Mouse (Mus musculus): ENCODE data around the gene Tnfsf13. TPM values are rescaled to one million over a fixed set of nuclear protein-coding genes. Genes with fewer than 3 reads are reported as not detected.
A peak's percentile ranks its signal among the peaks of the same experiment; 100 is the strongest.

The Tnfsf13 gene
- polyA plus RNA-seq, 1 experiment from 2014 or later = 0.47 TPM

GRCm38 (mm10) chr11:69680136-69680855, 5.3 kb downstream of the Tnfsf13 start:
- Histone ChIP-seq H3K4me2 (peak overlapping the region; percentile 91), H3K27me3 (replicated peaks) (no peaks in the 10 kb centered on the region), H3K9me3 (replicated peaks) (no peaks in the 10 kb centered on the region), H3K36me3 (peaks cover 49% of the 10 kb centered on the region), H3K4me1 (replicated peaks) (peaks cover 32% of the 10 kb centered on the region), H3K4me3 (peak overlapping the region; percentile 67), H3K9ac (peak overlapping the region; percentile 88), H3K27ac (ENCODE audit: poor library complexity, severe bottlenecking) (no peak overlapping the region)
- WGBS = 87% methylated on average over 30 of the region's 30 CpGs
- ATAC-seq (ENCODE audit: insufficient number of reproducible peaks, low FRiP score) = no peak

GRCm38 (mm10) chr11:69679144-69679543, 6.4 kb downstream of the Tnfsf13 start:
- 100% methylated on average over 2 of the region's 2 CpGs for WGBS

GRCm38 (mm10) chr11:69672211-69672706, 13.3 kb downstream of the Tnfsf13 start, which contains the start of gene Eif4a1:
Eif4a1 (minus strand) TSS chr11:69672423.
- under 1% methylated on average over 36 of the region's 36 CpGs for WGBS
- H3K27me3 ChIP-seq (replicated peaks) = no peaks in the 10 kb centered on the region
- peaks cover 25% of the 10 kb centered on the region for H3K4me1 ChIP-seq (replicated peaks)
- peak within 1 kb of the TSS; percentile 98 for H3K27ac ChIP-seq (ENCODE audit: poor library complexity, severe bottlenecking)
- peak within 1 kb of the TSS; percentile 98 for H3K4me3 ChIP-seq
- peak within 1 kb of the TSS; percentile 100 for H3K9ac ChIP-seq
- H3K36me3 ChIP-seq = peaks cover 80% of the 10 kb centered on the region
- no peaks in the 10 kb centered on the region for H3K9me3 ChIP-seq (replicated peaks)
- peak within 1 kb of the TSS; percentile 100 for H3K4me2 ChIP-seq
- peak; percentile 97 for ATAC-seq (ENCODE audit: insufficient number of reproducible peaks, low FRiP score)

More at GRCm38 (mm10) chr11:69679144-69679543, 6.4 kb downstream of the Tnfsf13 start:
- Histone ChIP-seq H3K27ac (ENCODE audit: poor library complexity, severe bottlenecking) (no peak overlapping the region), H3K9ac (no peak overlapping the region; the same call in 1 of the 2 replicates), H3K27me3 (replicated peaks) (no peaks in the 10 kb centered on the region), H3K36me3 (peaks cover 61% of the 10 kb centered on the region), H3K4me1 (replicated peaks) (peaks cover 26% of the 10 kb centered on the region), H3K9me3 (replicated peaks) (no peaks in the 10 kb centered on the region), H3K4me3 (no peak overlapping the region), H3K4me2 (no peak overlapping the region)
- ATAC-seq (ENCODE audit: insufficient number of reproducible peaks, low FRiP score) = no peak

GRCm38 (mm10) chr11:69671726-69672124, 13.9 kb downstream of the Tnfsf13 start:
- H3K4me1 ChIP-seq (replicated peaks) = peaks cover 25% of the 10 kb centered on the region
- H3K27ac ChIP-seq (ENCODE audit: poor library complexity, severe bottlenecking) = peak overlapping the region; percentile 98
- no peak for ATAC-seq (ENCODE audit: insufficient number of reproducible peaks, low FRiP score)
- peaks cover 79% of the 10 kb centered on the region for H3K36me3 ChIP-seq
- H3K4me2 ChIP-seq = peak overlapping the region; percentile 100
- H3K9ac ChIP-seq = peak overlapping the region; percentile 100
- H3K4me3 ChIP-seq = peak overlapping the region; percentile 98
- no peaks in the 10 kb centered on the region for H3K9me3 ChIP-seq (replicated peaks)
- WGBS = 0% methylated on average over 42 of the region's 43 CpGs
- H3K27me3 ChIP-seq (replicated peaks) = no peaks in the 10 kb centered on the region

GRCm38 (mm10) chr11:69670786-69671725, 14.5 kb downstream of the Tnfsf13 start:
- H3K4me1 ChIP-seq (replicated peaks) = peaks cover 25% of the 10 kb centered on the region
- H3K36me3 ChIP-seq = peaks cover 79% of the 10 kb centered on the region
- H3K4me3 ChIP-seq = peak overlapping the region; percentile 98
- no peaks in the 10 kb centered on the region for H3K9me3 ChIP-seq (replicated peaks)
- H3K27ac ChIP-seq (ENCODE audit: poor library complexity, severe bottlenecking) = peak overlapping the region; percentile 98
- peak overlapping the region; percentile 100 for H3K9ac ChIP-seq
- no peaks in the 10 kb centered on the region for H3K27me3 ChIP-seq (replicated peaks)
- WGBS = 1% methylated on average over 61 of the region's 61 CpGs
- ATAC-seq (ENCODE audit: insufficient number of reproducible peaks, low FRiP score) = peak; percentile 85
- H3K4me2 ChIP-seq = peak overlapping the region; percentile 100

- H3K4me2 ChIP-seq = no peak overlapping the region
- no peaks in the 10 kb centered on the region for H3K27me3 ChIP-seq (replicated peaks)
- no peak for ATAC-seq (ENCODE audit: insufficient number of reproducible peaks, low FRiP score)
- peaks cover 70% of the 10 kb centered on the region for H3K36me3 ChIP-seq
- no peak overlapping the region for H3K4me3 ChIP-seq
- H3K27ac ChIP-seq (ENCODE audit: poor library complexity, severe bottlenecking) = no peak overlapping the region
- H3K9ac ChIP-seq = no peak overlapping the region
- H3K4me1 ChIP-seq (replicated peaks) = peaks cover 32% of the 10 kb centered on the region
- 85% methylated on average over 3 of the region's 3 CpGs for WGBS
- H3K9me3 ChIP-seq (replicated peaks) = no peaks in the 10 kb centered on the region
Measured at GRCm38 (mm10) chr11:69666665-69667005, 18.9 kb downstream of the Tnfsf13 start.

GRCm38 (mm10) chr11:69665961-69666664, 19.5 kb downstream of the Tnfsf13 start, which contains the start of gene Cd68:
Cd68 (minus strand) TSS chr11:69666153.
- Histone ChIP-seq H3K9ac (no peak within 1 kb of the TSS), H3K27ac (ENCODE audit: poor library complexity, severe bottlenecking) (0 out of 2 replicates have a peak within 1 kb of the TSS, but pooled peaks have one; percentile 7), H3K4me3 (no peak within 1 kb of the TSS), H3K27me3 (replicated peaks) (no peaks in the 10 kb centered on the region), H3K9me3 (replicated peaks) (no peaks in the 10 kb centered on the region), H3K36me3 (peaks cover 70% of the 10 kb centered on the region), H3K4me2 (no peak within 1 kb of the TSS), H3K4me1 (replicated peaks) (peaks cover 37% of the 10 kb centered on the region)
- no peak for ATAC-seq (ENCODE audit: insufficient number of reproducible peaks, low FRiP score)
- 31% methylated on average over 7 of the region's 7 CpGs for WGBS

- H3K9me3 ChIP-seq (replicated peaks) = no peaks in the 10 kb centered on the region
- WGBS = 76% methylated on average over 9 of the region's 9 CpGs
- H3K4me1 ChIP-seq (replicated peaks) = peaks cover 37% of the 10 kb centered on the region
- no peak overlapping the region for H3K4me3 ChIP-seq
- no peak for ATAC-seq (ENCODE audit: insufficient number of reproducible peaks, low FRiP score)
- H3K27ac ChIP-seq (ENCODE audit: poor library complexity, severe bottlenecking) = 0 out of 2 replicates have a peak overlapping the region, but pooled peaks have one; percentile 7
- peaks cover 65% of the 10 kb centered on the region for H3K36me3 ChIP-seq
- no peak overlapping the region for H3K4me2 ChIP-seq
- no peak overlapping the region for H3K9ac ChIP-seq
- H3K27me3 ChIP-seq (replicated peaks) = no peaks in the 10 kb centered on the region
Measured at GRCm38 (mm10) chr11:69665457-69665960, 20.1 kb downstream of the Tnfsf13 start.

GRCm38 (mm10) chr11:69664841-69665240, 20.7 kb downstream of the Tnfsf13 start:
- Histone ChIP-seq H3K4me1 (replicated peaks) (peaks cover 32% of the 10 kb centered on the region), H3K4me3 (no peak overlapping the region), H3K27me3 (replicated peaks) (no peaks in the 10 kb centered on the region), H3K27ac (ENCODE audit: poor library complexity, severe bottlenecking) (no peak overlapping the region), H3K9ac (no peak overlapping the region), H3K36me3 (peaks cover 58% of the 10 kb centered on the region), H3K9me3 (replicated peaks) (no peaks in the 10 kb centered on the region), H3K4me2 (no peak overlapping the region)
- ATAC-seq (ENCODE audit: insufficient number of reproducible peaks, low FRiP score) = no peak
- whole genome bisulfite sequencing = 86% methylated on average over 7 of the region's 7 CpGs

GRCm38 (mm10) chr11:69663795-69664194, 21.8 kb downstream of the Tnfsf13 start:
- 82% methylated on average over 6 of the region's 6 CpGs for WGBS
- H3K27ac ChIP-seq (ENCODE audit: poor library complexity, severe bottlenecking) = no peak overlapping the region; the same call in 1 of the 2 replicates
- peaks cover 21% of the 10 kb centered on the region for H3K4me1 ChIP-seq (replicated peaks)
- no peak for ATAC-seq (ENCODE audit: insufficient number of reproducible peaks, low FRiP score)
- no peak overlapping the region for H3K4me2 ChIP-seq
- H3K27me3 ChIP-seq (replicated peaks) = no peaks in the 10 kb centered on the region
- no peaks in the 10 kb centered on the region for H3K9me3 ChIP-seq (replicated peaks)
- H3K4me3 ChIP-seq = no peak overlapping the region
- H3K9ac ChIP-seq = 0 out of 2 replicates have a peak overlapping the region, but pooled peaks have one; percentile 2
- H3K36me3 ChIP-seq = peaks cover 53% of the 10 kb centered on the region

All from heart, embryonic 12.5 days (tissue).